Mouse (Mus musculus): ENCODE measurements around the gene 4930404N11Rik. TPM values are rescaled to one million over a fixed set of nuclear protein-coding genes. Genes with fewer than 3 reads are reported as not detected.

Gene 4930404N11Rik
- polyA plus RNA-seq, 1 experiment from 2014 or later: 0.37 TPM

Small RNAs within 50 kb of the gene (microRNA-seq; reads per million reads assigned to microRNA genes)
- gene Mir6913: 0.59 reads per million

Other genes with a start within 250 kb of the 4930404N11Rik start
- 8.1 and 12.4 TPM in 2 replicates for gene Zbtb7a, start 230.6 kb downstream of the 4930404N11Rik start, polyA plus RNA-seq (2014; fragmentation: Nextera tagmentation; extraction: Ambion mirVana)
- gene Pias4, start 197.9 kb downstream of the 4930404N11Rik start, polyA plus RNA-seq (2014; fragmentation: Nextera tagmentation; extraction: Ambion mirVana): 49.2 and 55.7 TPM in 2 replicates
- gene Eef2, start 189.2 kb downstream of the 4930404N11Rik start, polyA plus RNA-seq (2014; fragmentation: Nextera tagmentation; extraction: Ambion mirVana): 479 and 528 TPM in 2 replicates
- 63.3 and 66.9 TPM in 2 replicates for gene Dapk3, start 182.8 kb downstream of the 4930404N11Rik start, polyA plus RNA-seq (2014; fragmentation: Nextera tagmentation; extraction: Ambion mirVana)
- gene 4930442H23Rik, start 182.0 kb downstream of the 4930404N11Rik start, polyA plus RNA-seq (2014; fragmentation: Nextera tagmentation; extraction: Ambion mirVana): 0.23 TPM in 1 of 2 replicates, not detected in the other
- gene Nmrk2, start 163.8 kb downstream of the 4930404N11Rik start, polyA plus RNA-seq (2014; fragmentation: Nextera tagmentation; extraction: Ambion mirVana): not detected in 2 replicates
- 82.4 and 118 TPM in 2 replicates for gene Atcay, start 135.0 kb downstream of the 4930404N11Rik start, polyA plus RNA-seq (2014; fragmentation: Nextera tagmentation; extraction: Ambion mirVana)
- gene Zfr2, start 132.7 kb downstream of the 4930404N11Rik start, polyA plus RNA-seq (2014; fragmentation: Nextera tagmentation; extraction: Ambion mirVana): 20.3 and 21.7 TPM in 2 replicates
- 14.8 and 29.4 TPM in 2 replicates for gene Matk, start 112.9 kb downstream of the 4930404N11Rik start, polyA plus RNA-seq (2014; fragmentation: Nextera tagmentation; extraction: Ambion mirVana)
- gene Mrpl54, start 98.9 kb downstream of the 4930404N11Rik start, polyA plus RNA-seq (2014; fragmentation: Nextera tagmentation; extraction: Ambion mirVana): 121 and 152 TPM in 2 replicates
- gene Apba3, start 98.9 kb downstream of the 4930404N11Rik start, polyA plus RNA-seq (2014; fragmentation: Nextera tagmentation; extraction: Ambion mirVana): 25.1 and 27.5 TPM in 2 replicates
- 4.4 and 5.7 TPM in 2 replicates for gene Tjp3, start 74.2 kb downstream of the 4930404N11Rik start, polyA plus RNA-seq (2014; fragmentation: Nextera tagmentation; extraction: Ambion mirVana)
- gene Pip5k1c, start 72.9 kb downstream of the 4930404N11Rik start, polyA plus RNA-seq (2014; fragmentation: Nextera tagmentation; extraction: Ambion mirVana): 102 and 132 TPM in 2 replicates
- gene Cactin, start 44.7 kb downstream of the 4930404N11Rik start, polyA plus RNA-seq (2014; fragmentation: Nextera tagmentation; extraction: Ambion mirVana): 22.6 and 22.8 TPM in 2 replicates
- 2.9 and 3.7 TPM in 2 replicates for gene Tbxa2r, start 37.1 kb downstream of the 4930404N11Rik start, polyA plus RNA-seq (2014; fragmentation: Nextera tagmentation; extraction: Ambion mirVana)
- not detected in 2 replicates for gene Gipc3, start 22.6 kb downstream of the 4930404N11Rik start, polyA plus RNA-seq (2014; fragmentation: Nextera tagmentation; extraction: Ambion mirVana)
- gene Hmg20b, start 15.3 kb downstream of the 4930404N11Rik start, polyA plus RNA-seq (2014; fragmentation: Nextera tagmentation; extraction: Ambion mirVana): 30.6 and 36.5 TPM in 2 replicates
- gene Mfsd12, start 8.3 kb downstream of the 4930404N11Rik start, polyA plus RNA-seq (2014; fragmentation: Nextera tagmentation; extraction: Ambion mirVana): 5.9 and 9.2 TPM in 2 replicates
- gene Fzr1, start 12.7 kb upstream of the 4930404N11Rik start, polyA plus RNA-seq (2014; fragmentation: Nextera tagmentation; extraction: Ambion mirVana): 122 and 146 TPM in 2 replicates
- gene Dohh, start 18.6 kb upstream of the 4930404N11Rik start, polyA plus RNA-seq (2014; fragmentation: Nextera tagmentation; extraction: Ambion mirVana): 59.5 and 79.6 TPM in 2 replicates
- gene Gm48551, start 18.6 kb upstream of the 4930404N11Rik start, polyA plus RNA-seq (2014; fragmentation: Nextera tagmentation; extraction: Ambion mirVana): 4.5 and 8.2 TPM in 2 replicates
- gene Gm48552, start 23.2 kb upstream of the 4930404N11Rik start, polyA plus RNA-seq (2014; fragmentation: Nextera tagmentation; extraction: Ambion mirVana): 1.3 and 2.9 TPM in 2 replicates
- gene Smim24, start 27.2 kb upstream of the 4930404N11Rik start, polyA plus RNA-seq (2014; fragmentation: Nextera tagmentation; extraction: Ambion mirVana): 1.0 and 1.2 TPM in 2 replicates
- 11.2 and 13.7 TPM in 2 replicates for gene Nfic, start 89.8 kb upstream of the 4930404N11Rik start, polyA plus RNA-seq (2014; fragmentation: Nextera tagmentation; extraction: Ambion mirVana)
- 61.3 and 117 TPM in 2 replicates for gene Celf5, start 116.9 kb upstream of the 4930404N11Rik start, polyA plus RNA-seq (2014; fragmentation: Nextera tagmentation; extraction: Ambion mirVana)
- gene Ncln, start 130.6 kb upstream of the 4930404N11Rik start, polyA plus RNA-seq (2014; fragmentation: Nextera tagmentation; extraction: Ambion mirVana): 51.6 and 51.8 TPM in 2 replicates
- 0.34 and 0.47 TPM in 2 replicates for gene S1pr4, start 134.3 kb upstream of the 4930404N11Rik start, polyA plus RNA-seq (2014; fragmentation: Nextera tagmentation; extraction: Ambion mirVana)
- 0.69 and 0.88 TPM in 2 replicates for gene Gna15, start 158.4 kb upstream of the 4930404N11Rik start, polyA plus RNA-seq (2014; fragmentation: Nextera tagmentation; extraction: Ambion mirVana)
- 86.7 and 102 TPM in 2 replicates for gene Gna11, start 179.4 kb upstream of the 4930404N11Rik start, polyA plus RNA-seq (2014; fragmentation: Nextera tagmentation; extraction: Ambion mirVana)
- 485 and 707 TPM in 2 replicates for gene Aes, start 193.7 kb upstream of the 4930404N11Rik start, polyA plus RNA-seq (2014; fragmentation: Nextera tagmentation; extraction: Ambion mirVana)
- gene Tle2, start 208.7 kb upstream of the 4930404N11Rik start, polyA plus RNA-seq (2014; fragmentation: Nextera tagmentation; extraction: Ambion mirVana): 20.4 and 25.7 TPM in 2 replicates
- gene Tle6, start 235.3 kb upstream of the 4930404N11Rik start, polyA plus RNA-seq (2014; fragmentation: Nextera tagmentation; extraction: Ambion mirVana): 3.2 and 3.5 TPM in 2 replicates
- gene BC025920, start 240.5 kb upstream of the 4930404N11Rik start, polyA plus RNA-seq (2014; fragmentation: Nextera tagmentation; extraction: Ambion mirVana): 0.74 and 1.1 TPM in 2 replicates